Mouse (Mus musculus) subcutaneous adipose tissue, adult 2 months (tissue): ENCODE measurements around the gene Ficd. TPM values are rescaled to one million over a fixed set of nuclear protein-coding genes. Genes with fewer than 3 reads are reported as not detected.

ENCODE experiments used
- polyA plus RNA-seq: library from polyadenylated mRNA; depleted of rRNA; stranded (reverse); fragments of >200 nt; gene quantifications from 2 replicates; pipeline ENCODE4 v1.2.3, GENCODE M21; 2012; ENCODE audit warnings: low replicate concordance; rRNA removed

Ficd gene
- polyA plus RNA-seq = 7.4 and 9.3 TPM in 2 replicates

GRCm38 (mm10) chr5:113735345-113736112 is at the start of gene Ficd:
Ficd (plus strand) TSS chr5:113735803.

DNA sequence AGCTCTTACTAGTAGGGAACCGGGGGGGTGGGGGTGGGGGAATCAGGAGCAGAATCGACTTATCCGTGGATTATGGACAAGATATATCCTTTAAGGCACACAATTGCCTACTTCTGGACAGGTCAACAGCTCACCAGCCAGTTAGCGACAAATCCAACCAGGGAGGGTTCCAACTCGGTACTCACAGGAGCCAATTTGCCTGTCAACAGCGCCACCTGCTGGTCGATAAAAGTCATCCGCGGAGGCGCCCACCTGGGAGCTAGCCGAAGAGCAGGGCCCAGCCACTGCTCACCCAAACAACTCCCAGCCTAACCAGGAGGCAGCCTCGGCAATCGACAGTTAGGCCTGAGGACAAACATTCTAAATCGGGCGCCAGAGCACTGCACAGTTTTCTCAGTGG is 11.2 kb upstream of the Ficd start, which contains the start of gene 1700069L16Rik:
1700069L16Rik (minus strand) TSS at position 327 of the 400 bp plus-strand sequence.

GRCm38 (mm10) chr5:113772450-113772895 is 36.9 kb downstream of the Ficd start, which contains the start of the genes Sart3 and Iscu:
Sart3 (minus strand) TSS chr5:113772510.
Iscu (plus strand) TSS chr5:113772748.

Other genes with a start within 250 kb of the Ficd start
- gene Wscd2, start 245.5 kb upstream of the Ficd start, polyA plus RNA-seq = 14.8 TPM in 2 replicates
- gene Cmklr1, start 85.4 kb upstream of the Ficd start, polyA plus RNA-seq = 123 and 313 TPM in 2 replicates
- not detected in 2 replicates for gene 1700069L16Rik, start 11.0 kb upstream of the Ficd start, polyA plus RNA-seq
- 11.8 and 34.5 TPM in 2 replicates for gene Sart3, start 36.7 kb downstream of the Ficd start, polyA plus RNA-seq
- 158 and 284 TPM in 2 replicates for gene Iscu, start 36.9 kb downstream of the Ficd start, polyA plus RNA-seq
- 19.5 and 149 TPM in 2 replicates for gene Tmem119, start 64.7 kb downstream of the Ficd start, polyA plus RNA-seq
- 31.6 and 49.3 TPM in 2 replicates for gene Selplg, start 96.8 kb downstream of the Ficd start, polyA plus RNA-seq
- 85.5 and 112 TPM in 2 replicates for gene Coro1c, start 173.0 kb downstream of the Ficd start, polyA plus RNA-seq